Mouse (Mus musculus): ENCODE measurements around the gene Kcnn3. TPM values are rescaled to one million over a fixed set of nuclear protein-coding genes. Genes with fewer than 3 reads are reported as not detected.
A peak's percentile ranks its signal among the peaks of the same experiment; 100 is the strongest.

The Kcnn3 gene
- polyA plus RNA-seq, 1 experiment from 2014 or later = 5.3 TPM

DNA sequence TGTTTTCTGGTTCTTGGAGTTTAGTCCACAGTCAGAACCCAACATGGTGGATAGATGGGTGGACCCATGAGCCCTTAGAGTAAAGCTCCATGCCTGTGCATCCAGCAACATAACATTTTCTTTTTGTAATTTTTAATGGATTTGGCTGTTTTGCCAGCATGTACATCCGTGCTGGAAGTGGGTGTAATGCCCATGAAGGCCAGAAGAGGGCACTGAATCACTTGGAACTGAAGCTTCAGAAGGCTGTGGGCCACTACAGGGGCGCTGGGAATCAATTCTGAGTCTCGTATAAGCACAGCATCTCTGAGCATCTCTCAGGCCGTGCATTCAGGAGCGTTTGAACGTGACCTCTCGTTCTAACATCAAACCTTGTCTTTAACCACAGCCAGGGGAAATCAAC lies 79.0 kb downstream of the Kcnn3 start:
- no peak overlapping the region for H3K4me2 ChIP-seq (ENCODE audit: low read length)
- H3K9ac ChIP-seq (replicated peaks; ENCODE audit: low read length) = no peak overlapping the region
- peaks cover 3% of the 10 kb centered on the region; the same call in 1 of the 2 replicates for H3K4me1 ChIP-seq (ENCODE audit: control insufficient read depth, insufficient read depth, low read length)
- H3K27ac ChIP-seq (replicated peaks; ENCODE audit: low read depth, low read length) = no peak overlapping the region
- no peaks in the 10 kb centered on the region for H3K36me3 ChIP-seq (ENCODE audit: control insufficient read depth, insufficient read depth, low read length)
- DNase-seq (no peak), ATAC-seq (ENCODE audit: low FRiP score, low TSS enrichment) (no peak)
- H3K4me3 ChIP-seq (replicated peaks; ENCODE audit: low read depth, low read length) = no peak overlapping the region
- 90% methylated on average over 7 of the region's 7 CpGs for WGBS
- no peaks in the 10 kb centered on the region for H3K27me3 ChIP-seq (ENCODE audit: control insufficient read depth, insufficient read depth, low read length)
- H3K9me3 ChIP-seq (ENCODE audit: control insufficient read depth, low read length) = no peaks in the 10 kb centered on the region

DNA sequence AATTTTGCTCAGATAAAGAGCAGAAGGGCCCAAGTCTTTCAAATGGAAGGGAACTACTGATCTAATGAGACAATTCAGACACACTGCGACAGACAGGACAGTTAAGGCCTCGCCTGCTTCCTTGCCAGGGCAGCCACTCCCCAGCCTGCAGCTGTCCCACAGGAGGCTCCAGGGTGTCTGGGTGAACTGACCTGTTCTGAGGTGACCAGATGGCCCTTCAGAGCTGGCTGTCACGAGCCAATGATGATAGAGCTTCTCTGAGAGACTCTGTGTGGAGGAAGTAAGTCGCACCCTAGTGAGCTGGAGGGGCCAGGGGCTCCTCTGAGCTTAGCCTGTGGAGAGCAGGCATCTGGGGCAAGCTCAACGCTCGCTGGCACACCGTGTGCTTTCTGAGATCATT lies 81.1 kb downstream of the Kcnn3 start:
- peaks cover 17% of the 10 kb centered on the region for H3K4me1 ChIP-seq (ENCODE audit: control insufficient read depth, insufficient read depth, low read length)
- DNase-seq (no peak), ATAC-seq (ENCODE audit: low FRiP score, low TSS enrichment) (no peak)
- H3K27me3 ChIP-seq (ENCODE audit: control insufficient read depth, insufficient read depth, low read length) = no peaks in the 10 kb centered on the region
- 44% methylated on average over 7 of the region's 7 CpGs for WGBS
- no peak overlapping the region for H3K4me3 ChIP-seq (replicated peaks; ENCODE audit: low read depth, low read length)
- H3K27ac ChIP-seq (replicated peaks; ENCODE audit: low read depth, low read length) = 0 out of 2 replicates have a peak overlapping the region, but pooled peaks have one; percentile 64
- no peaks in the 10 kb centered on the region for H3K36me3 ChIP-seq (ENCODE audit: control insufficient read depth, insufficient read depth, low read length)
- no peak overlapping the region for H3K4me2 ChIP-seq (ENCODE audit: low read length)
- no peaks in the 10 kb centered on the region for H3K9me3 ChIP-seq (ENCODE audit: control insufficient read depth, low read length)
- no peak overlapping the region; the same call in 1 of the 2 replicates for H3K9ac ChIP-seq (replicated peaks; ENCODE audit: low read length)

DNA sequence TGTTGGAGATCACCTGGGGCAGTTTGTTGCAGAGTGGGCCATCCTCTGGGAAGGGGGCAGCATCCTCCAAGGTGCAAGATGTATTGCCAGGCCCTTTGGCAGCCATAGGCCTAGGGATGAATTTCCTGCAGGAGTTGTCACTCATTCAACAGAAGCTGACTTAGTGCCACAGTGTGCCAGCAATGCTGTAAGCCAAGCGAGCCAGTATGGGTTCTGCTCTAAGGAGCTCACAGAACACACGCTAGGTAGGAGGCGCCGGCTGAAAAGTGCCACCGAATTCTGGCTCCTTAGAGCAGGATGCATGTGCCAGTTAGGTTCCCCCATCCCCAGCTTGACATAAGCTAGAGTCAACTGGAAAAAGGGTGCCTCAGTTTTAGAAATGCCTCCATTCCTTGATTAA lies 83.3 kb downstream of the Kcnn3 start:
- no peaks in the 10 kb centered on the region for H3K9me3 ChIP-seq (ENCODE audit: control insufficient read depth, low read length)
- H3K36me3 ChIP-seq (ENCODE audit: control insufficient read depth, insufficient read depth, low read length) = no peaks in the 10 kb centered on the region
- ATAC-seq (ENCODE audit: low FRiP score, low TSS enrichment) (no peak), DNase-seq (no peak)
- H3K4me1 ChIP-seq (ENCODE audit: control insufficient read depth, insufficient read depth, low read length) = peaks cover 30% of the 10 kb centered on the region
- no peak overlapping the region for H3K4me3 ChIP-seq (replicated peaks; ENCODE audit: low read depth, low read length)
- no peak overlapping the region for H3K27ac ChIP-seq (replicated peaks; ENCODE audit: low read depth, low read length)
- H3K4me2 ChIP-seq (ENCODE audit: low read length) = no peak overlapping the region
- H3K9ac ChIP-seq (replicated peaks; ENCODE audit: low read length) = no peak overlapping the region
- H3K27me3 ChIP-seq (ENCODE audit: control insufficient read depth, insufficient read depth, low read length) = no peaks in the 10 kb centered on the region
- WGBS = 95% methylated on average over 5 of the region's 5 CpGs

DNA sequence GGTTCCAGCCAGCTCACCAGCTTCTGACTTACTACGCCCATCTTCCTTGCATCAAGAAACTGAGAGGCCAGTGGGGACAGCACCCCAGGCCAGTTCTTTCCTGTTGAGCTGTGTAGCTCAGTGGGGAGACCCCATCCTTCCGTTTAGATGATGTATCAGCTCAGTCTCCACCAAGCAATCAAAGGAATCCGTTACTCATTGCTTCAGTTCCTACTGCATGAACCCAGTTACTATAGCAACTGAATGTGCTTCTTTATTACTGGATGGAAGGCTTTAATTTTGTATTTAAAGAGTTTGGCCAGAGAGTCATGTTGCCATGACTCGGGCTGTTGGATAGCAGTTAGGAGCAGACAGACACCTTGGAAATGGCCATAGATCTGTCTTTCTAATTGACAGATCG lies 85.3 kb downstream of the Kcnn3 start:
- Histone ChIP-seq H3K9me3 (ENCODE audit: control insufficient read depth, low read length) (no peaks in the 10 kb centered on the region), H3K27me3 (ENCODE audit: control insufficient read depth, insufficient read depth, low read length) (no peaks in the 10 kb centered on the region), H3K4me1 (ENCODE audit: control insufficient read depth, insufficient read depth, low read length) (peaks cover 30% of the 10 kb centered on the region), H3K27ac (replicated peaks; ENCODE audit: low read depth, low read length) (no peak overlapping the region; the same call in 1 of the 2 replicates), H3K36me3 (ENCODE audit: control insufficient read depth, insufficient read depth, low read length) (no peaks in the 10 kb centered on the region), H3K9ac (replicated peaks; ENCODE audit: low read length) (no peak overlapping the region), H3K4me3 (replicated peaks; ENCODE audit: low read depth, low read length) (no peak overlapping the region), H3K4me2 (ENCODE audit: low read length) (no peak overlapping the region)
- no peak for DNase-seq
- WGBS = 47% methylated on average over 5 of the region's 5 CpGs
- no peak for ATAC-seq (ENCODE audit: low FRiP score, low TSS enrichment)

DNA sequence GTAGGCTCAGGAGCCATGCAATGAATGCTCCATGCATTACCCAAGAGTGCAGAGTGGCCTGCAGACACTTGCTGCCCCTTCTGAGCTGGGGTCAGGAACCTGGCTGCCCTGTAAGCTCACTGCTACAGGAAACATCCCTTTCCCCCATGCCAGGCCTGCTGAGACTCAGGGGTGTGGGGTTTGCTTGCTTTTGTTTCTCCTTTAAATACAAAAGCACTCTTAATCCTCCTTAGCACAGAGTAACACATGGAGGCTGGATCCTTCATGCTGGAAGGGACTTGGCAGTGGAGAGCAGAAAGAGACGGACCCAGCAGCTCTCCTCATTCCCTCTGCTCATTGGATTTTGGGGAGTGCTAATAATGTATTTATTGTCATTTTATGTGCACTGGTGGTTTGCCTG lies 87.4 kb downstream of the Kcnn3 start:
- Histone ChIP-seq H3K36me3 (ENCODE audit: control insufficient read depth, insufficient read depth, low read length) (no peaks in the 10 kb centered on the region), H3K4me2 (ENCODE audit: low read length) (peak overlapping the region; percentile 31), H3K4me1 (ENCODE audit: control insufficient read depth, insufficient read depth, low read length) (peaks cover 30% of the 10 kb centered on the region), H3K4me3 (replicated peaks; ENCODE audit: low read depth, low read length) (no peak overlapping the region), H3K27ac (replicated peaks; ENCODE audit: low read depth, low read length) (peak overlapping the region; percentile 61), H3K27me3 (ENCODE audit: control insufficient read depth, insufficient read depth, low read length) (no peaks in the 10 kb centered on the region), H3K9ac (replicated peaks; ENCODE audit: low read length) (no peak overlapping the region; the same call in 1 of the 2 replicates), H3K9me3 (ENCODE audit: control insufficient read depth, low read length) (no peaks in the 10 kb centered on the region)
- peak; percentile 31; the same call in 1 of the 2 replicates for ATAC-seq (ENCODE audit: low FRiP score, low TSS enrichment)
- DNase-seq = peak; percentile 73
- WGBS = 25% methylated on average over 1 of the region's 1 CpGs

DNA sequence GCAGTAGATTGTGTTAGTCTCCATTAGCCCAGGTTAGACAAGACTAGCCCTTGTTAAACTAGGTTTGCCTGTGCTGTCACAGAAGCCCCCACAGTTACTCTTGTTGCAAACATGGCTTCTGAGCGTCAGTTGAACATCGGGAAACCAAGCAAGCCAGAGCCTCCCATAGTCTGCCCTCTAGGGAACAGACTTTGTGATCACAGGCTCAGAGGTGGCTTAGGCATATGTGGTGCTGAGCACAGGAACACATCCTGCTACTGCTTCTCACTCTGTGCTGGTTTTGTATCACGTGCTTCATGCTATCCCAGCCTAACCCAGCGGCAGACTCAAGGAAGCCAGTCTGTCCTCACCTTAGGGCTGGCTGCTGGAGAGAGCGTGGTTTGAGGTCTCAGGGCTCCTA lies 92.1 kb downstream of the Kcnn3 start:
- Histone ChIP-seq H3K4me1 (ENCODE audit: control insufficient read depth, insufficient read depth, low read length) (peaks cover 21% of the 10 kb centered on the region), H3K9me3 (ENCODE audit: control insufficient read depth, low read length) (no peaks in the 10 kb centered on the region), H3K36me3 (ENCODE audit: control insufficient read depth, insufficient read depth, low read length) (no peaks in the 10 kb centered on the region), H3K9ac (replicated peaks; ENCODE audit: low read length) (no peak overlapping the region), H3K27me3 (ENCODE audit: control insufficient read depth, insufficient read depth, low read length) (no peaks in the 10 kb centered on the region), H3K27ac (replicated peaks; ENCODE audit: low read depth, low read length) (no peak overlapping the region), H3K4me2 (ENCODE audit: low read length) (no peak overlapping the region), H3K4me3 (replicated peaks; ENCODE audit: low read depth, low read length) (no peak overlapping the region)
- ATAC-seq (ENCODE audit: low FRiP score, low TSS enrichment) (no peak), DNase-seq (no peak)
- WGBS = 82% methylated on average over 5 of the region's 5 CpGs

DNA sequence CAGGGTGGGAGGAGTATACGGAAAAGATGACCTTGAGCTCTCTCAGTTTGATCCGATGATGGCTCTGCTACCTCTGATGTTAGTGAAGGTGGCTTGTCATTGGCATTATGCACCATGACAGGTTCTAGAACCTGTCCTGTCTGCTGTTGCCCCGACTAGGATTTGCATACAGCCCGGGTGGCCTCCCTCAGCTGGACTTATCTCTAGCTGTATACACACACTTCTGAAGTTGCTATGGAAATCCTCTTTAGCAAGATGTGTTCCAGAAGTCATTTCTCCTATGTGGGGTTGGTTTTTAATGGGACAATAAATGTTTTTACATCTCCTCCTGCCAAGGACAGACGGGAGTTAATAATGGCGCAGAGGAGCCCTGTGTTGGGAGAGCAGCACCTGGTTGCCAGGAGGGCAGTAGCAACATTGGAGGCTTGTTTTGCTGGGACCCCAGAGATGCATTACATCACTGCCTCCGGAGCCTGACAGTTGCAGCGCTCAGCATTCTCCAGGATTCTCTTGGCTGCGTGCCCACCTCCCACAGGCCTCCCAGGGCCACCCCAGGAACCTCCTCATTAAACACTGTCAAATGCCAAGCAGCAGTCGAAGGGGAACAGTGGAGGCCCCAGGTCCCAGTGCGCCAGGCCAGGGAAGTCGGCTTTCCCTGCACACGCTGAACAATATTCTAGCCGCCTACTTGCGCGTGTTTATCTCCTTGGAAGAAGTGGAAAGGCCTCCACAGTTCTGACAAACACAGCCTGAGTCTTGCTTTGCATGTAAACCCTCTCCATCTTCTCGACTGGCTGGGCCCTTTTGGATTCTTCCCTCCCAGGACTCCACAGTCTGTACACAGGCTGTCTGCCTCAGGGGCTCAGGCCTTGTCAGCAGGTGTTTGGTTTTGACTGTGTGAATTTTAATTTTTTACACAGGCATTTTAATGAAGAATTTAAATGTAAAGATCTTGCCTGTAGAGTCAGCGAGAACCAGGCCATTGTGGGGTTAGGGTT lies 93.9 kb downstream of the Kcnn3 start:
- Histone ChIP-seq H3K4me1 (ENCODE audit: control insufficient read depth, insufficient read depth, low read length) (peaks cover 18% of the 10 kb centered on the region; the same call in 1 of the 2 replicates), H3K36me3 (ENCODE audit: control insufficient read depth, insufficient read depth, low read length) (no peaks in the 10 kb centered on the region), H3K9ac (replicated peaks; ENCODE audit: low read length) (no peak overlapping the region), H3K4me3 (replicated peaks; ENCODE audit: low read depth, low read length) (no peak overlapping the region), H3K4me2 (ENCODE audit: low read length) (no peak overlapping the region), H3K27me3 (ENCODE audit: control insufficient read depth, insufficient read depth, low read length) (no peaks in the 10 kb centered on the region), H3K9me3 (ENCODE audit: control insufficient read depth, low read length) (no peaks in the 10 kb centered on the region), H3K27ac (replicated peaks; ENCODE audit: low read depth, low read length) (peak overlapping the region; percentile 74)
- WGBS = 29% methylated on average over 18 of the region's 18 CpGs
- ATAC-seq (ENCODE audit: low FRiP score, low TSS enrichment) (peak; percentile 81; the same call in 1 of the 2 replicates), DNase-seq (peak; percentile 89)

DNA sequence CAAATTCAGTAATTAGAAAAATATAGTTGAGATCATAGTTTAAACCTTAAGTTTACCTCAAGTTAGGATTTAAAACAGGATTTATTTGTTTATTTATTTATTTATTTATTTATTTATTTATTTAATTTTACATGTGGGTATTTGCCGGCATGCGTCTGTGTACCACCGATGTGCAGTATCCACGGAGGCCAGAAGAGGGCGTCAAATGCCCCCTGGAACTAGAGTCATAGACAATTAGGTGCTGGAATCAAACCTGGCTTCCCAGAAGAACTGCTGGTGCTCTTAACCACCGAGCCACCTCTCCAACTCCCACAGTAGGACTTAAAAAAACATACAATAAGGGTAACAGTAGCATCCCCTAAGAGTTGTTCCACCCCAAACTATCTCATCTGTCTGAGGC lies 96.9 kb downstream of the Kcnn3 start:
- 63% methylated on average over 6 of the region's 6 CpGs for WGBS
- Histone ChIP-seq H3K27ac (replicated peaks; ENCODE audit: low read depth, low read length) (no peak overlapping the region), H3K27me3 (ENCODE audit: control insufficient read depth, insufficient read depth, low read length) (no peaks in the 10 kb centered on the region), H3K9ac (replicated peaks; ENCODE audit: low read length) (no peak overlapping the region), H3K4me3 (replicated peaks; ENCODE audit: low read depth, low read length) (no peak overlapping the region), H3K4me2 (ENCODE audit: low read length) (no peak overlapping the region), H3K36me3 (ENCODE audit: control insufficient read depth, insufficient read depth, low read length) (no peaks in the 10 kb centered on the region), H3K9me3 (ENCODE audit: control insufficient read depth, low read length) (no peaks in the 10 kb centered on the region), H3K4me1 (ENCODE audit: control insufficient read depth, insufficient read depth, low read length) (peaks cover 18% of the 10 kb centered on the region)
- DNase-seq (no peak), ATAC-seq (ENCODE audit: low FRiP score, low TSS enrichment) (no peak)

DNA sequence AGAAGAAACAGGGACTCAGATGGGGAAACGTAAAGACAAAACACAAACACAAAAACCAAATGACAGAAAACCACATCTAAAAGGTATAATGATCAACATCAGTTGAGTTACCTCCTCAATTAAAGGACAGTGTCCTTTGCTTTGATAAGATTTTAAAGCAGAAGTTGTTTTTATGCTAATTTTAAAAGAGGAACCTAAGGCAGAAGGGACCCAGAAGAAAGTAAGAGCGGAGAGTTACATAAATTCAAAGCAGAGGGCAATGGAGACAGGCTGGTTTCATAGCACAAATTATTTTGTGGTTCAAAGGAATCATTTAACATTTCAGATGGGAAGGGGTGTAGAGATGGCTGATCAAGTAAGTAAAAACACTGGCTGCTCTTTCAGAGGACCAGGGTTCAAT lies 97.4 kb downstream of the Kcnn3 start:
- Histone ChIP-seq H3K27me3 (ENCODE audit: control insufficient read depth, insufficient read depth, low read length) (no peaks in the 10 kb centered on the region), H3K4me3 (replicated peaks; ENCODE audit: low read depth, low read length) (no peak overlapping the region), H3K36me3 (ENCODE audit: control insufficient read depth, insufficient read depth, low read length) (no peaks in the 10 kb centered on the region), H3K27ac (replicated peaks; ENCODE audit: low read depth, low read length) (no peak overlapping the region), H3K9ac (replicated peaks; ENCODE audit: low read length) (no peak overlapping the region), H3K4me1 (ENCODE audit: control insufficient read depth, insufficient read depth, low read length) (peaks cover 20% of the 10 kb centered on the region), H3K4me2 (ENCODE audit: low read length) (no peak overlapping the region), H3K9me3 (ENCODE audit: control insufficient read depth, low read length) (no peaks in the 10 kb centered on the region)
- DNase-seq (no peak), ATAC-seq (ENCODE audit: low FRiP score, low TSS enrichment) (no peak)
- 96% methylated on average over 2 of the region's 2 CpGs for WGBS

All from midbrain, embryonic 14.5 days (tissue).